Mouse (Mus musculus) c-Kit-positive CD71-negative TER-119-negative erythroid progenitor cells, embryonic 14.5 days (primary cell): ENCODE measurements around the gene Dnah17.

Experiments used
- DNase-seq: peaks from one replicate; pipeline ENCODE4 v3.0.0-alpha.2; 2013; ENCODE audit warnings: low read depth

Gene Dnah17

GRCm38 (mm10) chr11:118130534-118130933 is at the start of gene Dnah17:
Dnah17 (minus strand) TSS chr11:118130634.
- no peak for DNase-seq

GRCm38 (mm10) chr11:118180199-118180598 is 49.8 kb upstream of the Dnah17 start:
- no peak for DNase-seq

- DNase-seq: no peak
Observed at GRCm38 (mm10) chr11:118178236-118178635, 47.8 kb upstream of the Dnah17 start.

- no peak for DNase-seq
Observed at GRCm38 (mm10) chr11:118174752-118175151, 44.3 kb upstream of the Dnah17 start.

- DNase-seq: no peak
Observed at GRCm38 (mm10) chr11:118172768-118173167, 42.3 kb upstream of the Dnah17 start.

- no peak for DNase-seq
Observed at GRCm38 (mm10) chr11:118170333-118170732, 39.9 kb upstream of the Dnah17 start.

GRCm38 (mm10) chr11:118168714-118169113 is 38.3 kb upstream of the Dnah17 start:
- no peak for DNase-seq

- DNase-seq: no peak
Observed at GRCm38 (mm10) chr11:118166626-118167025, 36.2 kb upstream of the Dnah17 start.

GRCm38 (mm10) chr11:118165681-118166080 is 35.2 kb upstream of the Dnah17 start:
- DNase-seq: no peak

- DNase-seq: no peak
Observed at GRCm38 (mm10) chr11:118164566-118164965, 34.1 kb upstream of the Dnah17 start.

- no peak for DNase-seq
Observed at GRCm38 (mm10) chr11:118162245-118162644, 31.8 kb upstream of the Dnah17 start.

- DNase-seq: no peak
Observed at GRCm38 (mm10) chr11:118161240-118161639, 30.8 kb upstream of the Dnah17 start.

- DNase-seq: no peak
Observed at GRCm38 (mm10) chr11:118160763-118161162, 30.3 kb upstream of the Dnah17 start.

- DNase-seq: no peak
Observed at GRCm38 (mm10) chr11:118158753-118159152, 28.3 kb upstream of the Dnah17 start.

- DNase-seq: no peak
Observed at GRCm38 (mm10) chr11:118156480-118157060, 26.1 kb upstream of the Dnah17 start.

- no peak for DNase-seq
Observed at GRCm38 (mm10) chr11:118152964-118153363, 22.5 kb upstream of the Dnah17 start.

GRCm38 (mm10) chr11:118151423-118152180 is 21.2 kb upstream of the Dnah17 start:
- no peak for DNase-seq

- DNase-seq: no peak
Observed at GRCm38 (mm10) chr11:118150115-118150701, 19.8 kb upstream of the Dnah17 start.

GRCm38 (mm10) chr11:118147877-118148637 is 17.6 kb upstream of the Dnah17 start:
- DNase-seq: no peak

GRCm38 (mm10) chr11:118146446-118146845 is 16.0 kb upstream of the Dnah17 start:
- no peak for DNase-seq

GRCm38 (mm10) chr11:118145771-118146351 is 15.4 kb upstream of the Dnah17 start:
- peak; percentile 50 for DNase-seq

- no peak for DNase-seq
Observed at GRCm38 (mm10) chr11:118145092-118145491, 14.7 kb upstream of the Dnah17 start.
